Mouse (Mus musculus): ENCODE results near the gene Coro2b.
A peak's percentile ranks its signal among the peaks of the same experiment; 100 is the strongest.

Gene Coro2b

DNA sequence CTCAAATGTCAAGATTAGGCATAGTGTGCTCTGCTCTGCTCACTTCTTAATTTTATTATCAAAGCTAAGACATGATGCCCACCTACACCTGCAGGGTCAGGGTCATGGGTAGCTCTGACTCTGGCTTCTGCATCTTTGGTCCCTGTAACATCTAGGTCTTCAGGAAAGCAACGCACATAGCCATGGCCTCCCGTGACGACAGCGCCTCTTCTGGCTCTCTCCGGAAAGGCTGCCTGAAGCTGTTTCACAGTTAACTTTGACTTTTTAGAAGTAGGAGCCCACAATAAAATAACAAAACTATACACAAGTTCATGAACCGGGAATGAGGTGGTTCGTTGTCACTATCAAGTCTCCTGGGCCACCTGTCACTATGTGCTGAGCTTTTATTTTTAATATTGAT is 99.4 kb downstream of the Coro2b start:
- no peak for DNase-seq (ENCODE audit: low read depth)

DNA sequence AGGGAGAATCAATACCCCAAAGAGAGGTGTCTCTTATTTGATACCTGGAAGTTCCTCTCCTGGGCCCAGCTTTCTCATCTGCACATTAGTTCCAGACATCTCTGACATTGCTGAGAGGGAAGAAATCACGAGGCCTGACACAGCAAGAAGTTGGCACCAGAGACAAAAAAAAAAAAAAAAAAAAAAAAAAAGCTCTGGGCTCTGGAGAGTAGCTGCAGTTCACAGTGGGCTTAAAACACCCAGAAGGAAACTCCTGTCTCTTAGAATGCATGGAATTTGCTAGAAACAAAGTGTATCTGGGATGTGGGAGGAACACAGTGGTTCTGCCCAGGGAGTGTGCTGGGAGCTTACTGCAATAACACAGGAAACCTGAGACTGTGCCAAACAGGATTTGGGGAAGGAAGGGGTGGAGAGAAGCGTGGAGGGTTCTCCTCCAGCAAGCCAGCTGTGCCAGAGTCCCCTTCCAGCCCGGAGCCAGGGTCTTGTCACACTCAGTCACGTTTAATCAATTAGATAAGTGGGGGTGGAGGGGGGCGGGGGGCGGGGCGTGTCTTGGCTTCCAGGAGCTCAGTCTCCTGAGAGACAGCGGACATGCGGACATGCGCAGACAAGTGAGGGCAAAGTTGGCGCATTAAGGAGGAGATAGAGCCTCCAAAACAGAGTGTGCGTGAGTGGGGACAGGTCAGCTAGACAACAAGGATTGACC is 101.1 kb downstream of the Coro2b start:
- no peak for DNase-seq (ENCODE audit: low read depth)

- DNase-seq (ENCODE audit: low read depth): no peak
These were observed 104.4 kb downstream of the Coro2b start for GRCm38 (mm10) chr9:62432261-62433060.

DNA sequence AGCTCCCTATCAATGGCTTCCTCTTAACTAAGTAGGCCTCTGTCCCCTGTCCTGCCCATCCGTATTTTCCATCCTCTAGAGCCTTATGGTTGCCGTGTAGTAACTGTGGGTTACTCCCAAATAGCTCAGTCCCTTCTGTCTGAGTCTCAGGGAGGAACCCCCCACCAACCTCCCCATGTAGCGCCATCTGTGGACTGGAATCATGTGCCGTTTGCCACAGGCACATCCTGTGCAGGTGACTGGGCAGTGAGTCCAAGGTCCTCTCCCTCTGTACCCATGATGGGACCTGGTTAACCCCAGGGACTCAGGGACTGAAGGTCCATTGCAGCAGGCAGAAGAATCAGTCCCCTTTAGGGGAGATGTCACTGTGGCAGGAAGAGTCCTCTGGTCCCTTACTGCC is 106.1 kb downstream of the Coro2b start:
- DNase-seq (ENCODE audit: low read depth): no peak

DNA sequence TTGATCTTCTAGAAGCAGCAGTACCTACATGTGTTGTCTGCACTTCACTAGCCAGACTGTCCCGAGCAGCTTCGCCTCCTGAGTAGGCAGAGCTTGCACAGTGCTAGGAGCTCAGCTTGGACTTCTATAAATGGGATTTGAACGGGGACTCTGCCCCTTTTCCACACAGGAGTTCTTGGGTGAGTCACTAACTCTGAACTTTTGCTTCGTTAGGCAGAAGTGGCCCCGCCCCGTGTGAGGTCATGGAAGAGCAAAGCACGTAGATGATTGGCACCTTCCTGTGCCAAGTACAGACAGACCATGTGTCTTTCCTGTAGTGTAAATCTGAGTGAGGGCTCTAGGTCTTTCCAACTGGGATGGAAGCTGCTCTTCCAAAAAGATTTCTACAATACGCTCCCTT is 109.8 kb downstream of the Coro2b start:
- no peak for DNase-seq (ENCODE audit: low read depth)

DNA sequence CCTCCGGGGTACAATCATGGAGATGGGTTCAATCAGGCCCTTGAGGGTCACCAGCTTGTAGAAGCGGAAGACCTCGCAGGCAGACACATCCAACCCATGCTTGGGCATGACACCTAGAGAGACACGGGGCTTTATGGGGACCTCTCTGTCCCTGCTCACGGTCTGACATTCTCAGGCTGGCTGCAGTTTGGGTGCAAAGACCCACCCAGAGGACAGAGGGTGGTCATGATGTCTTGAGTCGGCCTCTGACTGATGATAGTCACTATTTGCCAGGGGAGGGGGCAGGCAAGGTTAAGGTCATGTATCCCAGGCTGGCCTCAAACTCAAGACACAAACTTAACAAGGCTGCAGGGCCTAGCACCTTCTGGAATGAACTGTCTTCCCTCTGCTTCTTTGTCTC is 110.3 kb downstream of the Coro2b start:
- no peak for DNase-seq (ENCODE audit: low read depth)

DNA sequence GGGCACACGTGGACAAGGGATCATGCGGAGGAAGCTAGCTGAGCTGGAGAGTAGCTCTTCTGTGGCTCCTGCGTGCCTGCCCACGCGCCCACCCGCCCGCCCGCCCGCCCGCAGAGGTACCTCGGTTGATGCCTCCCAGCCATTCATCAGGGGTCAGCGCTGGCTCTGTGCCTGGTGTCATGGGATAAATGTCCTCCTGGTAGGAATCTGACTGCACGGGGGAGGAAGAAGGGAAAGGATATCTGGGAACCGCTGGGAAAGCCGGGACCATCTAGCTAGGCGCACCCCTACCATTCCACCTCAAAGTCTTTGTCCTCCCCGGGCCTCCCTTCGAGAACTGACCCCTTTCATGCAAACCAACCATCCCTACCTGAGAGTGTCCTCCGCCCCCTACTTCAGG is 110.8 kb downstream of the Coro2b start:
- DNase-seq (ENCODE audit: low read depth): no peak

DNA sequence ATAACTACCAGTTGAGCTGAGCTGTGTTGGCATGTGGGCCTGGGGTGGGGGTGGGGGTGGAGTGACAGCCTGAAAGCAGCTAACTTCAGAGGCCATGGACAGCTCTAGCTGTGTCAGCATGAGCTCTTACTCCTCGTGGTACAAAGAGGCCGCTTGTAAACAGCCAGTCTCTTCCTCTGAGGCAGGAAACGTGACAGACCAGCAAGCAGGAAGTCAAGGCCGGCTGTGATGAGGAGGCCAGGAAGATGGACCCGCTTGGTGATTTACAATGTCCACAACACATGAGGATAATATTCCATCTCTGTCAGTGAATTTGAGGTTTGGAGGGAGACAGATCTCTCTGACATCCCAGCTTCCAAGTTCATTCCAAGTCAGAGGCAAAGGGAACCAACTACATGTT is 111.6 kb downstream of the Coro2b start:
- no peak for DNase-seq (ENCODE audit: low read depth)

DNA sequence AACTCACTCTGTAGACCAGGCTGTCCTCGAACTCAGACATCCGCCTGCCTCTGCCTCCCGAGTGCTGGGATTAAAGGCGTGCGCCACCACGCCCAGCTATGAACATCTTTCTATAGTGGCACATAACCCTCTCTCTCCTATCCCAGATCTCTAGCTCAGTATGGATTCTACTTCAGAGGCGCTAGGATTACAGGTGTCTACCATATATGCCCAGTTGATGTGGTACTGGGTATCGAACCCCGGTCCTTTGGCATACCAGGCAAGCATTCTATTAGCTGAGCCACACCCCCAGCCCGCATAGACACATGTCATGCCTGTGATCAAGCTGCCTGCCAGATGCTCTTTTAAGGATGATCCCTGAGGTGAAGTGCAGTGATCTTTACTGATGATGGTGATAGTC is 113.0 kb downstream of the Coro2b start:
- no peak for DNase-seq (ENCODE audit: low read depth)

DNA sequence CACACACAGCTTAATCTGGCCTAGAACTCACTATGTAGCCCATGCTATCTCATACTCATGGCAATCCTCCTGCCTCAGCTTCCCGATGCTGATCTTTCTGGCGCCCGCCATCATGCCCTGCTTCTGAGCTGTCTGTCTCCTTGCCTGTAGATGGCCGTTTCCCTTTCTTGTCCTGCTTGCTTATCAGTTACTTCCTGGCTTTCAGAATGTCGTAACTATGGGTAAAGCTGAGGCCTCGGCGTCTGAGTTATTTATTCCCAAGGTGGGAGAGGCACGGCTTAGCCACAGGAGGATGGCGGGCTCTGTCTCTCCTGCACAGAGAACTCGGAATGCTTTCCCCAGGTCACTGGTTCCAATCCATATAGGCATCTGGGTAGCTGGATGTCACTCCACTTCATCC is 113.9 kb downstream of the Coro2b start:
- DNase-seq (ENCODE audit: low read depth): no peak

- no peak for DNase-seq (ENCODE audit: low read depth)
These were observed 114.9 kb downstream of the Coro2b start for GRCm38 (mm10) chr9:62421911-62422310.

DNA sequence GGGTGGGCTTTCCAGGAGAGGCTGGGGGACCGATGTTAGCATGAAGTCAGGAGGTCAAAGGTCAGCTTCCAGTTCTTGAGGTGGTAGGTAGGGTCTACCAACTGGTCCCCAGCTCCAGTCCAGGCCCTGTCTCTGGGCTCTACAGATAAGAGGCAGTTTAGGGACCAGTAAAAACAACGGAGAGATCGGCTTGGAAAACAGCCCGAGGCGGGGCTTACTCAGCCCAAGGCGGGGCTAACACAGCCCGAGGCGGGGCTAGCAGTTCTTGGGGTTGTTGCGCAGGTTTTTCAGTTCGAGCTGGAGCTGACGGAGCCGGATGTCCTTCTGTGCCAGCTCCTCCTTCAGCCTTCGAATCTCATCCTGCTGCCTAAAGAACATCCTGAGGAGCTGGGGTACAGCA is 115.8 kb downstream of the Coro2b start:
- DNase-seq (ENCODE audit: low read depth): peak; percentile 42

- DNase-seq (ENCODE audit: low read depth): no peak
These were observed 116.5 kb downstream of the Coro2b start for GRCm38 (mm10) chr9:62420261-62420917.

- DNase-seq (ENCODE audit: low read depth): no peak
These were observed 118.1 kb downstream of the Coro2b start for GRCm38 (mm10) chr9:62418742-62419141.

DNA sequence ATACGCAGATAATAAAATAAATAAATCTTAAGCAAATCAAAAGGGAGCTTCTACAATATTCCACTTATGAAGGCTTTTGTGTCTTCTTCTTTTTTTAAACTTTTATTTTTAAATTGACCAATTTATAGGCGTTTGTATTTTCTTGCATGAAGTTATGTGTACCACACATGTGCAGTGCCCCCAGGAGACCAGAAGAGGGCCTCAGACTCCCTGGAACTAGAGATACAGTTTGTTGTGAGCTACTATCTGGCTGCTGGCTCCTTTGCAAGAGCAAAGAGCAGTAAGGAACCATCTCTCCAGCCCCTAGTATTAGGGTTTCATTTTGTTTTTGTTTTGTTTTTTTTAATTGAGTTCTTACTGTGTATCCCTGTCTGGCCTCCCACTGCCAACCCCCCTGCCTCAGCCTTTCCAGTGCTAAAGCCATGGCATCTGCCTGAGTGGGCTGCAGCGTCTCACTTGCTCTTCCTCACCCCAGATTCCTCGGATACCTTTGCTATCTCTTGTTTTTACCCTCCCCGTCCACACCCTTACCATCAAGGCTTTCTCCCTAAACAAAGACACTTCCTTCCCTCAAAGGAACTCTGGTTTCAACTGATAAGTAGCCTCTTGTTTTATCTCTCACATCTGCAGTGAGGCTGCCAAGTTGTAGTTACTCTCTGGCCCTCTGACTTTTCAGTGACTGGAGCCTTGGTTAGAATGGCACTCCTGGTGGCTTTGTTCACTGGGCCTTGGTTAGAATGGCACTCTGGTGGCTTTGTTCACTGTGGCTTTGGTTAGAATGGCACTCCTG is 129.3 kb downstream of the Coro2b start:
- DNase-seq (ENCODE audit: low read depth): peak; percentile 22

DNA sequence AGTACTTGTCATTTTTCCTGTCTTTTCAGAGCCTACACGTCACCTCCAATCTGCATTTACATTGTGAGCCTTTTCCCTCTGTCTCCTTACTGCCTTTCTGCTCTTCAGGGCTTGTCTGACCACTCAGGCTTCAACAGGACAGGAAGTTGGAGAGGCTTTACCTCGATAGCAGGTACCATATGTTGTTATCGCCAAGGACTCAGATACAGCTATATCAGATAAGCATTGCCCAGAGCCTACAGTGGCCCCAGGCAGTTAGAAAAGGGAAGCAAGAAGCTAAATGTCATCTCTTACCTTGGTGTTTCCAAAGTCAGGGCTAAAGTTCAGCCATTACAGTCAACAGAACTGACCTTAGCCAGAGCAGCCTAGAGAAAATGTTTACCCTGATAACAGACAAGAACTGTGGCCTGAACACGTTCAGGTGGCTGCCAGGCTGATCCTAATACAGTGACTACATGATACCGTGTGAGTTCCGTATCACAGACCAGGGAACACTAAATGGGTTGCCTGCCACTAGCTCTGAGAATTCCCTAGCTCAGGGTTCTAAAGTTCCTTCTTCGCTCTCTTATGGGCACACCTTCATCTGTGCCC is 130.3 kb downstream of the Coro2b start:
- no peak for DNase-seq (ENCODE audit: low read depth)

DNA sequence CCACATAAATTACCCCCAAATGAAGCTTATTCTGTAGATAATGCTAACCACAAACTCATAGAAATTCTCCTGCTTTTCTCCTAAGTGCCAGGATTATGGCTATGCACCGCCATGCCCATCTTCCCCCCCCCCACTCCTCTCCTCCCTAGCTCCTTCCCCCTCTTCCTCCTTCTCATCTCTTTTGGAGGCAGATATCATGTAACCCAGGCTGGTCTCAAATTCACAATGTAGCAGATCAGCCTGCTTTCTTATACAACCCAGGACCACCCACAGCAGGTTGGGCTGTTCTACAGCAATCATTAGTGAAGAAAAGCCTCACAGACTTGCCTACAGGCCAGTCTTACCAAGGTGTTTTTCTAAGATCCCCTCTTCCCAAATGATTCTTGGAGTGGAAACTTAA is 135.3 kb downstream of the Coro2b start:
- DNase-seq (ENCODE audit: low read depth): no peak

DNA sequence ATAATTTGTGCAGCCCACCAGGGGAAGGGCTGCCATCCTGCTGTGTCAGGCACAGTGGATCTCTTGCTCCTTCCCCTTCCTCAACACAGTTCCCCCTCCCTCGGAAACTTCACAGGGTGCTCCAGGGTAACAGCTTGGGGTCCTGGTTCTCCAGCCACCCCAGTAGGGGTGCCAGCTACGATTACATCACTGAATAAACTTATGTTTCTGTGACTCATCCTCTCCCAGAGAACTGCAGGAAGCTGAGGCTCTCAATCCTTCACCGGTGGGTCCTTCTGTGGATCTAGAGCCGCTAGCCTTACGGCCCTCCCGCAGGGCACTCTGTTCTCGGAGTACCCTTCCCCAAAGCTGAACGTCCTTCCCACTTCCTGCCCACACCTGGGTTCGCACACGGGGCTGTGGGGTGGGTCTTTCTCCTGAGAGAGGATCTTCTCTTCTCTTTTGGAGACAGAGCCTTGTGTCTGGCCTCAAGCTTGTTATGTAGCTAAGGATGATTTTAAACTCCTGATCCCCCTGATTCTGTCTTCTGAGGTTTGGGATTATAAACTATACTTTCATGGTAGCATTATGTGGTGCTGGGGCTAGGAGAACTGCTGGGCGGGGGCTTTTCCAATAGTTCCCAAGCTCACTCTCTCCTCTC is 136.2 kb downstream of the Coro2b start:
- DNase-seq (ENCODE audit: low read depth): no peak

GRCm38 (mm10) chr9:62394163-62394562 is 142.7 kb downstream of the Coro2b start:
- DNase-seq (ENCODE audit: low read depth): no peak

DNA sequence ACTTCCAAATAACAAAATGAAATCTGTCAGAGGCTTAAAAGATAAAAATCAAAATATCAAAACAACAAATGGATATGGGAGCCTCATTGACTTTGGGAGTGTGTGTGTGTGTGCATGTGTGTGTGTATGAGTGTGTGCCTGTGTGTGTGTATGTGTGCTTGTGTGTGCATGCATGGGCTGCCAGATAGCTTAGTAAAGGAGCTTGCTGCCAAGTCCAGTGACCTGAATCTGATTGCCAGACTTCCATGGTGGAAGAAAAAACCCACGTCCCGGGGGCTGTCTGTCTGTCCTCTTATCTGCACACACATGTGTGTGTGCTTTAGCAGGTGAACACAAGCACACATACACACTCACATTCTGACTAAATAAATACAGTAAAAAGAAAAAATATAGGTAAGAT is 143.3 kb downstream of the Coro2b start:
- no peak for DNase-seq (ENCODE audit: low read depth)

DNA sequence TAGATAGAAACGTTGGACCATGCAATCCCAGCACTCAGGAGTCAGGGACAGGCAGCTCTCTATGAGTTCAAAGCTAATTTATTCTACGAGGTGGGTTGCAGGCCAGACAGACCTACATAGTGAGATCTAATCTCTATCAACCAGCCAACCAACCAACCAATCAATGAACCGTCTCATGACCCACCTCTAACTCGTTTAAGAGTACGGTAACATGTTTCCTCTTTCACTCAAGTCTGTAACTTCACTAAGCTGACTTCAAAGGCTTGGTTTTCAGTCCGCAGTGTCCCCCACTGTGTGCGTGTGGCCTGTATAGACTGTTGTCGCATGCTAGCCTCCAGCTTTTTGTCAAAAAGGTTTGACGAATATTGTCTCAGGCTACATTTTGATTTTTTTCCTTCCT is 147.1 kb downstream of the Coro2b start:
- DNase-seq (ENCODE audit: low read depth): no peak

All from c-Kit-positive CD71-positive TER-119-negative erythroid progenitor cells, embryonic 14.5 days (primary cell).